Mouse (Mus musculus) heart, adult 2 months (tissue): ENCODE measurements around the gene Gramd1b. TPM values are rescaled to one million over a fixed set of nuclear protein-coding genes. Genes with fewer than 3 reads are reported as not detected.

Experiments used
- DNase-seq, 2 experiments: peaks; one replicate each; pipeline ENCODE4 v3.0.0; 2021
- H3K27ac ChIP-seq: fragments of 200-600 bp; 2 replicates; pipeline ENCODE4 v1.8.1; 2022
- H3K27me3 ChIP-seq: fragments of 200-500 bp; 2 replicates; pipeline ENCODE4 v1.6.1; 2012; ENCODE audit warnings: mild to moderate bottlenecking, low read length, inconsistent platforms, mixed read lengths; ENCODE audit not compliant: control insufficient read depth, insufficient read depth
- H3K36me3 ChIP-seq: fragments of 200-500 bp; 2 replicates; pipeline ENCODE4 v1.6.1; 2012; ENCODE audit warnings: low read length, inconsistent platforms; ENCODE audit not compliant: control insufficient read depth, insufficient read depth
- H3K4me1 ChIP-seq: fragments of 200-500 bp; 2 replicates; pipeline ENCODE4 v1.6.1; 2011; ENCODE audit warnings: low read length; ENCODE audit not compliant: control insufficient read depth, insufficient read depth
- H3K4me3 ChIP-seq: fragments of 200-600 bp; 2 replicates; pipeline ENCODE4 v1.8.1; 2022
- H3K79me2 ChIP-seq: fragments of 200-500 bp; replicated peaks from 2 replicates; pipeline ENCODE4 v1.6.1; 2012; ENCODE audit warnings: mild to moderate bottlenecking, inconsistent platforms, low read length, moderate library complexity, mixed read lengths; ENCODE audit not compliant: control insufficient read depth, insufficient read depth
- H3K9ac ChIP-seq: fragments of 200-500 bp; 2 replicates; pipeline ENCODE4 v1.6.1; 2012; ENCODE audit warnings: low read depth, mild to moderate bottlenecking, control low read depth, inconsistent platforms, low read length, mixed read lengths
- CTCF ChIP-seq: fragments of 200-600 bp; IDR thresholded peaks from 2 replicates; pipeline ENCODE4 v1.8.1; 2022; ENCODE audit warnings: antibody characterized with exemption, mild to moderate bottlenecking, moderate library complexity
- EP300 ChIP-seq: fragments of 200-500 bp; IDR thresholded peaks from 2 replicates; pipeline ENCODE4 v1.6.1; 2011; ENCODE audit warnings: low read depth, low read length, control low read depth; ENCODE audit not compliant: insufficient read depth
- POLR2A ChIP-seq: fragments of 200-500 bp; IDR thresholded peaks from 2 replicates; pipeline ENCODE4 v1.6.1; 2011; ENCODE audit warnings: mild to moderate bottlenecking, low read depth, low read length, control low read depth; ENCODE audit not compliant: insufficient read depth
- WGBS: fragments of 180-500 bp; shearing (Covaris S2); methylation state at CpG from one replicate; pipeline ENCODE4 v1.1.7; 2018; 5-methylcytosine and 5-hydroxymethylcytosine counted together
- intact Hi-C: fragments of 180-260 bp; cut with DNase I; formaldehyde crosslinking; loops from one replicate; pipeline ENCODE4 v1.15.1; 2025
- polyA plus RNA-seq: library from polyadenylated mRNA; depleted of rRNA; stranded (reverse); fragments of >200 nt; gene quantifications from 2 replicates; pipeline ENCODE4 v1.2.3, GENCODE M21; 2012
- total RNA-seq, 2 experiments: library from RNA; stranded (reverse); gene quantifications; 2 replicates each; pipeline ENCODE4 v1.2.3; 2021

Gramd1b gene
- total and polyA plus RNA-seq, 3 experiments, result 16.9 to 25.0 (median 17.3) TPM

DNA sequence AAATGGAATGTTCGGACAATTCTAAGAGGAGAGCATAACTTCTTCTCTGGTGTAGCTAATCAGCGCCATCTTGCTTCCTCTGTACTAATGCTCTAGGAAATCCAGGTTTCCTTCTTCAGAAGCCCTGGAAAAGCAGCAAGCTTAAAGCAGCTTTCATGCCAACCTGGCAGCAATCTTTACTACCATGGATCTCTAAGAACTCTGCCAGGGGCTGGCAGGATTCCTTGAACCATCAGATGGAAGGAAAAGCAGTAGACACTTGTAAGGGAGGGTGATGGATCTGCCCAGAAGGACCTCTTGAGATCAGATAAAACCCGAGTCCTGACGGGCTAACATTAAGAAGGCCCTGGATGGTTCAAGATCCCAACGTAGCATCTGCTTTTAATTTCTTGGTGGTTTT is 234.9 kb downstream of the Gramd1b start:
- H3K36me3 ChIP-seq, result peaks cover 5% of the 10 kb centered on the region
- 95% methylated on average over 5 of the region's 5 CpGs for WGBS
- H3K4me3 ChIP-seq, result no peak overlapping the region
- H3K79me2 ChIP-seq, result no peaks in the 10 kb centered on the region
- no peak overlapping the region for H3K9ac ChIP-seq
- no peak for DNase-seq
- no peaks in the 10 kb centered on the region for H3K27me3 ChIP-seq
- TF ChIP-seq EP300 (no peak), POLR2A (no peak), CTCF (no peak)
- intact Hi-C loops, result no loop called here
- no peaks in the 10 kb centered on the region for H3K4me1 ChIP-seq
- no peak overlapping the region for H3K27ac ChIP-seq

- Histone ChIP-seq H3K4me3 (no peak overlapping the region), H3K27me3 (no peaks in the 10 kb centered on the region), H3K79me2 (no peaks in the 10 kb centered on the region), H3K27ac (no peak overlapping the region), H3K4me1 (no peaks in the 10 kb centered on the region), H3K9ac (no peak overlapping the region), H3K36me3 (peaks cover 5% of the 10 kb centered on the region)
- TF ChIP-seq CTCF (no peak), POLR2A (no peak)
- DNase-seq, result no peak
- intact Hi-C loops, result no loop called here
- WGBS, result 45% methylated on average over 1 of the region's 1 CpGs
These were observed 236.3 kb downstream of the Gramd1b start for GRCm38 (mm10) chr9:40294866-40295265.

GRCm38 (mm10) chr9:40294210-40294609 is 237.0 kb downstream of the Gramd1b start:
- Histone ChIP-seq H3K4me1 (no peaks in the 10 kb centered on the region), H3K27ac (no peak overlapping the region), H3K9ac (no peak overlapping the region), H3K27me3 (no peaks in the 10 kb centered on the region), H3K36me3 (peaks cover 5% of the 10 kb centered on the region), H3K4me3 (no peak overlapping the region), H3K79me2 (no peaks in the 10 kb centered on the region)
- no peak for DNase-seq
- intact Hi-C loops, result no loop called here
- TF ChIP-seq POLR2A (no peak), EP300 (no peak), CTCF (no peak)
- 94% methylated on average over 5 of the region's 5 CpGs for WGBS

DNA sequence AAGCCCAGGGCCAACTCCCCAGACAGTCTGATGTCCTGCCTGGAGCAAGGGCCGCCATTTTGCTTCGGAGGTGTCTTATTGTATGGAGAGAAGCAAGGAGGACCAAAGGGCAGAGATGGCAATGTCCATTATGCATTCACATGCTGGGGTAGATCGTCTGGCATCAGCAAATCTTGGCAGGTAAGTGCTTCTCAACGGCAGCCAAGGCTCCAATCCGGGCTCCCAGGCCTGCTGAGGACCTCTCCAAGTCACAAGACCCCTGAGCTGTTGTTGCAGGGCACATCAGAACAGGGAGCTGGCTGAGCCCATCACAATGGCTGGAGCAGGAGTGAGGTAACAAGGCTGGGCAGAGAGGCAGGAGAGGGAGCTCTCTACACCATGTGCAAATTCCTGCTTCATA is 237.4 kb downstream of the Gramd1b start:
- Histone ChIP-seq H3K36me3 (peaks cover 5% of the 10 kb centered on the region), H3K27ac (no peak overlapping the region), H3K27me3 (no peaks in the 10 kb centered on the region), H3K4me1 (no peaks in the 10 kb centered on the region), H3K9ac (no peak overlapping the region), H3K4me3 (no peak overlapping the region), H3K79me2 (no peaks in the 10 kb centered on the region)
- DNase-seq, result no peak
- 85% methylated on average over 5 of the region's 5 CpGs for WGBS
- intact Hi-C loops, result no loop called here
- TF ChIP-seq CTCF (no peak), POLR2A (no peak), EP300 (no peak)

DNA sequence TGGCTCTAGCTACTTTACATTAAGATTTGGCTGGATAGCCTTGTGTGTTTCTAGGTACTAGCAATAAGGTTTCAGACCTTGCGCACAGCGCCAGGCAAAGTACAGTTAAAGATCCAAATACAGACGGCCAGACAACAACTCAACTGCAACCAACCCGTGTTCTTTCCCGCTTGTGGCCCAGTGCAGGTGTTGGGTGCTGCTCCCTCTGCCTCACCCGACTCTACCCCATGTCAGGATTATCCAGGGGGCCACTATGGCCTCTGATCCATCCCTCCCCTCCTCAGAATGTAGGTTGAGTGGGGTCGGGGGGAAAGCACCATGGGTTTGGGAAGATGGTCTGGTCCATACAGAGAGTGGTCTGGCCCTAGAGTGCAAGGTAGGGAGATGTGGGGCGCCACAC is 237.9 kb downstream of the Gramd1b start:
- no peak for DNase-seq
- Histone ChIP-seq H3K79me2 (no peaks in the 10 kb centered on the region), H3K36me3 (peaks cover 5% of the 10 kb centered on the region), H3K4me1 (no peaks in the 10 kb centered on the region), H3K9ac (no peak overlapping the region), H3K4me3 (no peak overlapping the region), H3K27ac (no peak overlapping the region), H3K27me3 (no peaks in the 10 kb centered on the region)
- WGBS, result 91% methylated on average over 8 of the region's 8 CpGs
- intact Hi-C loops, result no loop called here
- TF ChIP-seq CTCF, result no peak
- no peak for TF ChIP-seq POLR2A
- no peak for TF ChIP-seq EP300

DNA sequence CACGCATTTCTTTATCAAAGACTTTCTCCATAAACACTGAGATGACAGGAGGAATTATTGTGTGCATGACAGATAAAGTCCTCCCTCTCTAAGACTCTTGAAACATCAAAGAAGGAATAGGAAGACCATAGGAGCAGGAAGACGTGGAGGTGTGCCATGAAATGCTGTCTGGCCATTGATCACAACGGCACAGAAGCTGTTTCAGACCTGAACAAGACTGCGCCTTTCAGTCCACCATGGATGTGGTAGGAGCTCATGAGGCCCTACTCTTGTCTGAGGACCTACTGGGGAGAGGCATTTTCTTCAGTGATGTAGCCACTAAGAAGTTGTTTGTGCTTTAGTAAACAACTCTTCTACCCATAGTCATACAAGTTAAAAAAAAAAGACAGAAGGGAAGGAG is 238.7 kb downstream of the Gramd1b start:
- Histone ChIP-seq H3K27me3 (no peaks in the 10 kb centered on the region), H3K4me3 (no peak overlapping the region), H3K9ac (no peak overlapping the region), H3K27ac (no peak overlapping the region), H3K79me2 (no peaks in the 10 kb centered on the region), H3K4me1 (no peaks in the 10 kb centered on the region), H3K36me3 (peaks cover 5% of the 10 kb centered on the region)
- TF ChIP-seq POLR2A (no peak), CTCF (no peak), EP300 (no peak)
- WGBS, result 87% methylated on average over 4 of the region's 4 CpGs
- intact Hi-C loops, result no loop called here
- no peak for DNase-seq
